18 mouse cellular contexts compared by ENCODE assay signal in the genomic region with DNA sequence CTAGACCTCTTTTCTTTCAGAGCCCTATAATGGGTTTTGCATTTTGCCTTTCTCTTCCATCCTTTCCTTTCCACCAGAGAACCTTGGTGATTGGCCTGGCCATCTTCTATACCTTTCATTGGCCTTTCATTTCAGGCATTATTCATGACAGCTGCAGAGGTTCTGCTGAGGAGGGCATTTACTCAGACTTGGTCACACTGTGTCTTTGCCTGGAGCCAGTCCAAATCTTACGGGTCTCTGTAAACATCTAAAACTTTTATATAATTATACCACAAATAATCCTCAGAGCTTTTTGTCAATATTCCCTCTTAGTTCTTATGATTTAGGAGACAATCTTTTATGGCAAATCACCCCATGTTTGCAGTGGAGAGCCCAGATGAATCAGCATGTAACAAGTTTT.
A peak's percentile ranks its signal among the peaks of the same experiment; 100 is the strongest.
DNase-seq lines count a peak whose midpoint lies in the region; ATAC-seq and TF ChIP-seq lines count a peak whose summit lies in the region.
"Had no signal": no experiment of that assay in that cellular context is flagged by ENCODE, and none has a peak within 500 bp of the region (broad histone marks: within the 10 kb centered on the region; RNA-seq: fewer than 3 reads in every experiment).

No protein-coding gene starts in this region.

- H3K27me3 ChIP-seq in forebrain, embryonic 12.5 days, result no peaks in the 10 kb centered on the region
- no peaks in the 10 kb centered on the region for H3K27me3 ChIP-seq in forebrain, postnatal 0 days (ENCODE audit: insufficient read depth, low read length)
- no peaks in the 10 kb centered on the region for H3K27me3 ChIP-seq in midbrain, embryonic 15.5 days (replicated peaks)
- H3K27me3 ChIP-seq: heart, embryonic 12.5 days had no signal

- no peaks in the 10 kb centered on the region for H3K9me3 ChIP-seq in forebrain, embryonic 12.5 days
- H3K9me3 ChIP-seq in forebrain, postnatal 0 days (ENCODE audit: low read length), result no peaks in the 10 kb centered on the region
- no peaks in the 10 kb centered on the region for H3K9me3 ChIP-seq in midbrain, embryonic 15.5 days
- H3K9me3 ChIP-seq: heart, embryonic 12.5 days; limb, embryonic 10.5 days had no signal

- peak; percentile 29 for DNase-seq in left cerebral cortex, postnatal 4 days
- no peak for DNase-seq in left cerebral cortex, adult 9 months (ENCODE audit: low spot score in 2 of 2)
- no peak for DNase-seq in forebrain, postnatal 0 days
- no peak for DNase-seq in heart, postnatal 10 days
- DNase-seq in right cerebral cortex, postnatal 36 days (ENCODE audit: low spot score in 2 of 2), result no peak
- DNase-seq: cerebellum, adult 9-10 months; gastrocnemius, adult 2 months; kidney, adult 8-10 months; kidney, postnatal 25 days; lung, adult 2 months; lung, postnatal 36 days; spleen, adult 18-20 months; thymus, postnatal 36 days had no signal

- ATAC-seq in forebrain, embryonic 12.5 days (ENCODE audit: low FRiP score), result no peak
- ATAC-seq in forebrain, postnatal 0 days, result no peak
- no peak for ATAC-seq in midbrain, embryonic 15.5 days (replicated peaks)

- H3K9ac ChIP-seq in forebrain, embryonic 12.5 days, result no peak overlapping the region
- H3K9ac ChIP-seq in forebrain, postnatal 0 days, result no peak overlapping the region
- H3K9ac ChIP-seq in midbrain, embryonic 15.5 days, result no peak overlapping the region
- H3K9ac ChIP-seq: heart, embryonic 12.5 days had no signal

- peaks cover 40% of the 10 kb centered on the region for H3K4me1 ChIP-seq in forebrain, embryonic 12.5 days
- peaks cover 14% of the 10 kb centered on the region; the same call in 1 of the 2 replicates for H3K4me1 ChIP-seq in forebrain, postnatal 0 days (ENCODE audit: insufficient read depth)
- H3K4me1 ChIP-seq in midbrain, embryonic 15.5 days, result peaks cover 15% of the 10 kb centered on the region
- H3K4me1 ChIP-seq: heart, embryonic 12.5 days; limb, embryonic 10.5 days had no signal

- 41% methylated on average over 1 of the region's 1 CpGs for WGBS in forebrain, embryonic 12.5 days
- WGBS in forebrain, postnatal 0 days, result 28% methylated on average over 1 of the region's 1 CpGs
- WGBS in midbrain, embryonic 15.5 days, result 36% methylated on average over 1 of the region's 1 CpGs

- H3K4me2 ChIP-seq in forebrain, embryonic 12.5 days, result no peak overlapping the region
- no peak overlapping the region for H3K4me2 ChIP-seq in forebrain, postnatal 0 days (ENCODE audit: low read depth)
- H3K4me2 ChIP-seq in midbrain, embryonic 15.5 days, result no peak overlapping the region
- H3K4me2 ChIP-seq: heart, embryonic 12.5 days; liver, embryonic 11.5 days had no signal

- intact Hi-C loops in left cerebral cortex, postnatal 4 days (cut with DNase I), result no loop called here
- intact Hi-C loops in heart, postnatal 10 days (cut with DNase I), result no loop called here

- TF ChIP-seq CTCF in forebrain, postnatal 0 days (IDR thresholded peaks at IDR 0.05; ENCODE audit: low read depth), result no peak

- 0 out of 2 replicates have a peak overlapping the region, but pooled peaks have one; percentile 9 for H3K27ac ChIP-seq in forebrain, embryonic 12.5 days
- 0 out of 2 replicates have a peak overlapping the region, but pooled peaks have one; percentile 5 for H3K27ac ChIP-seq in forebrain, postnatal 0 days (ENCODE audit: low read depth, low read length)
- peak overlapping the region; percentile 52; the same call in 1 of the 2 replicates for H3K27ac ChIP-seq in midbrain, embryonic 15.5 days
- H3K27ac ChIP-seq: gastrocnemius, adult 2 months; limb, embryonic 10.5 days had no signal

- no peaks in the 10 kb centered on the region for H3K36me3 ChIP-seq in forebrain, embryonic 12.5 days (replicated peaks)
- H3K36me3 ChIP-seq in forebrain, postnatal 0 days (ENCODE audit: insufficient read depth), result no peaks in the 10 kb centered on the region
- no peaks in the 10 kb centered on the region for H3K36me3 ChIP-seq in midbrain, embryonic 15.5 days (replicated peaks)
- H3K36me3 ChIP-seq: heart, embryonic 12.5 days; limb, embryonic 10.5 days had no signal

- H3K4me3 ChIP-seq in forebrain, embryonic 12.5 days (replicated peaks), result no peak overlapping the region
- no peak overlapping the region for H3K4me3 ChIP-seq in forebrain, postnatal 0 days (ENCODE audit: low read depth, low read length)
- H3K4me3 ChIP-seq in midbrain, embryonic 15.5 days, result no peak overlapping the region
- H3K4me3 ChIP-seq: gastrocnemius, adult 2 months; heart, embryonic 12.5 days; limb, embryonic 10.5 days had no signal
